Mouse (Mus musculus) heart, embryonic 15.5 days (tissue): ENCODE measurements around the gene Cd28. TPM values are rescaled to one million over a fixed set of nuclear protein-coding genes. Genes with fewer than 3 reads are reported as not detected.

ENCODE experiments used
- ATAC-seq: fragments of 200-750 bp; cut with Nextera tagmentation; replicated peaks from 2 replicates; pipeline ENCODE4 v1.8.0; 2017; ENCODE audit warnings: low read depth, moderate TSS enrichment; ENCODE audit not compliant: insufficient number of reproducible peaks, insufficient read depth, low FRiP score
- H3K27ac ChIP-seq: fragments of 300-500 bp; sonication (generic); 2 replicates; pipeline ENCODE4 v1.5.1; 2015; ENCODE audit warnings: mild to moderate bottlenecking, inconsistent platforms
- H3K27me3 ChIP-seq: fragments of 300-500 bp; sonication (generic); 2 replicates; pipeline ENCODE4 v1.6.1; 2015; ENCODE audit warnings: inconsistent platforms
- H3K36me3 ChIP-seq: fragments of 300-500 bp; sonication (generic); 2 replicates; pipeline ENCODE4 v1.6.1; 2015; ENCODE audit warnings: mild to moderate bottlenecking, inconsistent platforms
- H3K4me1 ChIP-seq: fragments of 300-500 bp; sonication (generic); replicated peaks from 2 replicates; pipeline ENCODE4 v1.6.1; 2015; ENCODE audit warnings: inconsistent platforms
- H3K4me2 ChIP-seq: fragments of 300-500 bp; sonication (generic); 2 replicates; pipeline ENCODE4 v1.6.1; 2015; ENCODE audit warnings: inconsistent platforms, mild to moderate bottlenecking, moderate library complexity
- H3K4me3 ChIP-seq: fragments of 300-500 bp; sonication (generic); 2 replicates; pipeline ENCODE4 v1.5.1; 2015; ENCODE audit warnings: mild to moderate bottlenecking, inconsistent platforms
- H3K9ac ChIP-seq: fragments of 300-500 bp; sonication (generic); 2 replicates; pipeline ENCODE4 v1.6.1; 2015; ENCODE audit warnings: mild to moderate bottlenecking, inconsistent platforms
- H3K9me3 ChIP-seq: fragments of 300-500 bp; sonication (generic); replicated peaks from 2 replicates; pipeline ENCODE4 v1.6.1; 2016; ENCODE audit warnings: inconsistent platforms
- WGBS: fragments of 180-500 bp; shearing (Covaris S2); methylation state at CpG from one replicate; pipeline ENCODE4 v1.1.7; 2015; ENCODE audit warnings: mixed read lengths; 5-methylcytosine and 5-hydroxymethylcytosine counted together
- polyA plus RNA-seq: library from polyadenylated mRNA; unstranded; fragments of >200 nt; fragmentation: Nextera tagmentation; extraction: Ambion mirVana; gene quantifications from 2 replicates; pipeline ENCODE4 v1.2.1, GENCODE M21; 2015

Cd28 gene
- polyA plus RNA-seq, 1 experiment from 2014 or later = 0.33 TPM

DNA sequence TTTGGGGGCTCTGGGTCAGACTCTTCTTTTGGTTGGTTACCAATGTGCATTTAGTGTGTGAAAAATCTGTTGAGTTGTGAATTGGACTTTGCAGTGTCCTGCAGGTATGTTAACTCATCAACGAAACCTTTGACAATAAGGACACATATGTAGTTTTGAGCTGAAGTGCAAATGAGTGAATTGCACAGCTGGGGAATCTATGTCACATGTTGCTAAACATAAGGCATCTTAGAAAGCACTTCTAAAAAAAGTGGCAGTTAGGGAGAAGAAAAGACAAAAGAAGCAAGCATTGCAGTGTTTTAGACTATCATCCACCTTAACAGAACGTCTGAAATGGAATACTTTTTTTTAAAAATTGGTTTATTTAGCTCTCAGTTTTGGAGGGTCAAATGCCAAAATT lies 104.4 kb downstream of the Cd28 start:
- Histone ChIP-seq H3K27ac (no peak overlapping the region), H3K27me3 (no peaks in the 10 kb centered on the region), H3K4me1 (peaks cover 26% of the 10 kb centered on the region), H3K4me3 (no peak overlapping the region), H3K36me3 (no peaks in the 10 kb centered on the region), H3K4me2 (no peak overlapping the region), H3K9ac (no peak overlapping the region), H3K9me3 (no peaks in the 10 kb centered on the region)
- ATAC-seq = no peak
- WGBS = 72% methylated on average over 2 of the region's 2 CpGs

DNA sequence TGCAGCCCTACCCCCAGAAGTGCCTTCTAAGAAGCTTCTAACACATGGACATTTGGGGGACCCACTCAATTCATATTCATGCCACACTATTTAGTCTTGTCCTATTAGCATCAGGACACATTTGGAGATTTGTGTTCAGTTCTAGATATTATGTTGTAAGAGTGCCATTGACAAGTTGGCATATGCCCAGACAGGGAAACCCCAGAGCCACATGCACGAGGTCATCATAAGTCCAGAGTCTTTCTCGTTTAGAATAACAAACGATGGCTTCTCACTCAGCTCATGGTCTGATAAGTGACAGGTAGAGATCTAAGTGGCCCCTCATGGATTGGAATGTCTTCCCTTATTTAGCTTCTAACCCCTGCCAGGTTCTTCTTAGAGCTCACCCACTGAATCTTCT lies 105.0 kb downstream of the Cd28 start:
- WGBS = 26% methylated on average over 3 of the region's 3 CpGs

More for the DNA sequence above, 105.0 kb downstream of the Cd28 start:
- no peak overlapping the region for H3K4me2 ChIP-seq
- no peak overlapping the region for H3K4me3 ChIP-seq
- H3K9ac ChIP-seq = no peak overlapping the region
- H3K27me3 ChIP-seq = no peaks in the 10 kb centered on the region
- H3K27ac ChIP-seq = no peak overlapping the region
- H3K4me1 ChIP-seq = peaks cover 23% of the 10 kb centered on the region
- H3K9me3 ChIP-seq = no peaks in the 10 kb centered on the region
- ATAC-seq = no peak
- H3K36me3 ChIP-seq = no peaks in the 10 kb centered on the region

Other genes with a start within 250 kb of the Cd28 start
- 51.7 and 55.1 TPM in 2 replicates for gene Raph1, start 149.7 kb upstream of the Cd28 start, polyA plus RNA-seq
- gene Ctla4, start 170.2 kb downstream of the Cd28 start, polyA plus RNA-seq = 0.20 and 3.1 TPM in 2 replicates